Mouse (Mus musculus) heart, embryonic 14.5 days (tissue): Measurements from ENCODE around the gene Hyls1. TPM values are rescaled to one million over a fixed set of nuclear protein-coding genes. Genes with fewer than 3 reads are reported as not detected.

Experiments used
- ATAC-seq: fragments of 200-750 bp; cut with Nextera tagmentation; 2 replicates; pipeline ENCODE4 v1.8.0; 2017; ENCODE audit warnings: low read depth, moderate TSS enrichment; ENCODE audit not compliant: insufficient number of reproducible peaks, insufficient read depth, low FRiP score
- H3K27ac ChIP-seq, 2 experiments: fragments of 200-500 bp in 1 of 2; fragments of 300-500 bp in 1 of 2; sonication (generic) in 1 of 2; replicated peaks in 1 of 2; 2 replicates each; pipeline ENCODE4 v1.5.1; 2012 to 2014; ENCODE audit warnings: low read depth in 2 of 2, low read length in 2 of 2, control low read depth in 1 of 2, mild to moderate bottlenecking in 1 of 2, mixed read lengths in 1 of 2; ENCODE audit not compliant: control insufficient read depth in 1 of 2, insufficient read depth in 1 of 2
- H3K27me3 ChIP-seq: fragments of 300-500 bp; sonication (generic); 2 replicates; pipeline ENCODE4 v1.6.1; 2014; ENCODE audit warnings: mild to moderate bottlenecking, low read length, control low read depth; ENCODE audit not compliant: control insufficient read depth, insufficient read depth
- H3K36me3 ChIP-seq: fragments of 300-500 bp; sonication (generic); 2 replicates; pipeline ENCODE4 v1.6.1; 2014; ENCODE audit warnings: mild to moderate bottlenecking, control low read depth, low read length, mixed read lengths; ENCODE audit not compliant: control insufficient read depth, insufficient read depth
- H3K4me1 ChIP-seq, 2 experiments: fragments of 200-500 bp in 1 of 2; fragments of 300-500 bp in 1 of 2; sonication (generic) in 1 of 2; 2 replicates each; pipeline ENCODE4 v1.6.1; 2012 to 2014; ENCODE audit warnings: low read length in 2 of 2, control low read depth in 1 of 2, mixed read lengths in 1 of 2; ENCODE audit not compliant: control insufficient read depth in 2 of 2, insufficient read depth in 2 of 2
- H3K4me2 ChIP-seq: fragments of 300-500 bp; sonication (generic); 2 replicates; pipeline ENCODE4 v1.6.1; 2014; ENCODE audit warnings: mild to moderate bottlenecking, low read length
- H3K4me3 ChIP-seq, 2 experiments: fragments of 200-500 bp in 1 of 2; fragments of 300-500 bp in 1 of 2; sonication (generic) in 1 of 2; 2 replicates each; pipeline ENCODE4 v1.5.1; 2012 to 2014; ENCODE audit warnings: low read length in 2 of 2, mild to moderate bottlenecking in 2 of 2, control low read depth in 1 of 2, low read depth in 1 of 2, moderate library complexity in 1 of 2; ENCODE audit not compliant: control insufficient read depth in 1 of 2, insufficient read depth in 1 of 2
- H3K9ac ChIP-seq: fragments of 300-500 bp; sonication (generic); 2 replicates; pipeline ENCODE4 v1.6.1; 2014; ENCODE audit warnings: mild to moderate bottlenecking, low read length
- H3K9me3 ChIP-seq: fragments of 300-500 bp; sonication (generic); 2 replicates; pipeline ENCODE4 v1.6.1; 2016; ENCODE audit warnings: low read length, control low read depth; ENCODE audit not compliant: control insufficient read depth
- WGBS: fragments of 180-500 bp; shearing (Covaris S2); extraction: QIAGEN DNeasy Blood & Tissue Kit; methylation state at CpG from one replicate; pipeline ENCODE4 v1.1.7; 2014; 5-methylcytosine and 5-hydroxymethylcytosine counted together
- polyA plus RNA-seq: library from polyadenylated mRNA; unstranded; fragments of >200 nt; fragmentation: Nextera tagmentation; extraction: Ambion mirVana; gene quantifications from 2 replicates; pipeline ENCODE4 v1.2.1, GENCODE M21; 2014

The Hyls1 gene
- polyA plus RNA-seq, 1 experiment from 2014 or later: 15.8 TPM

- Histone ChIP-seq H3K9me3 (no peaks in the 10 kb centered on the region), H3K4me2 (peak overlapping the region; percentile 68), H3K27me3 (peaks cover 11% of the 10 kb centered on the region), H3K9ac (peak overlapping the region; percentile 39; the same call in 1 of the 2 replicates), H3K4me1 (peaks cover 0 to 4% of the 10 kb centered on the region in 2 experiments; a peak in 1 of 4 replicates), H3K4me3 (peak overlapping the region; percentile 32 to 38), H3K27ac (no peak overlapping the region), H3K36me3 (no peaks in the 10 kb centered on the region)
- 3% methylated on average over 32 of the region's 32 CpGs for WGBS
- no peak for ATAC-seq
These were observed 4.2 kb upstream of the Hyls1 start for GRCm38 (mm10) chr9:35574416-35574815.

- Histone ChIP-seq H3K9ac (peak overlapping the region; percentile 81), H3K4me2 (peak overlapping the region; percentile 82), H3K27me3 (peaks cover 11% of the 10 kb centered on the region), H3K36me3 (peaks cover 28% of the 10 kb centered on the region), H3K27ac (peak overlapping the region in 1 of 2 experiments; percentile 92; a peak in 1 of 4 replicates), H3K4me3 (peak overlapping the region; percentile 67 to 95; a peak in 3 of 4 replicates), H3K4me1 (peaks cover 4 to 12% of the 10 kb centered on the region in 2 experiments; a peak in 2 of 4 replicates), H3K9me3 (no peaks in the 10 kb centered on the region)
- WGBS: 10% methylated on average over 5 of the region's 5 CpGs
- ATAC-seq: no peak
These were observed 465 bp upstream of the Hyls1 start for GRCm38 (mm10) chr9:35570663-35571062.

GRCm38 (mm10) chr9:35567995-35568394 is 2.2 kb downstream of the Hyls1 start:
- Histone ChIP-seq H3K4me3 (no peak overlapping the region), H3K9ac (no peak overlapping the region), H3K9me3 (no peaks in the 10 kb centered on the region), H3K4me1 (peaks cover 0 to 19% of the 10 kb centered on the region in 2 experiments; a peak in 2 of 4 replicates), H3K27ac (no peak overlapping the region), H3K4me2 (no peak overlapping the region), H3K27me3 (no peaks in the 10 kb centered on the region), H3K36me3 (peaks cover 42% of the 10 kb centered on the region)
- no peak for ATAC-seq
- 81% methylated on average over 3 of the region's 3 CpGs for WGBS

GRCm38 (mm10) chr9:35564536-35565240 is 5.5 kb downstream of the Hyls1 start:
- H3K4me1 ChIP-seq: peaks cover 0 to 25% of the 10 kb centered on the region in 2 experiments; a peak in 3 of 4 replicates
- peak overlapping the region; percentile 43 for H3K4me2 ChIP-seq
- peak; percentile 66; the same call in 1 of the 2 replicates for ATAC-seq
- 31% methylated on average over 5 of the region's 5 CpGs for WGBS
- peak overlapping the region; percentile 88 to 92 for H3K27ac ChIP-seq
- H3K9me3 ChIP-seq: no peaks in the 10 kb centered on the region
- no peaks in the 10 kb centered on the region for H3K27me3 ChIP-seq
- H3K36me3 ChIP-seq: peaks cover 63% of the 10 kb centered on the region
- H3K9ac ChIP-seq: peak overlapping the region; percentile 45; the same call in 1 of the 2 replicates
- H3K4me3 ChIP-seq: no peak overlapping the region; a peak in 1 of 4 replicates

GRCm38 (mm10) chr9:35561583-35561982 is 8.6 kb downstream of the Hyls1 start:
- WGBS: 82% methylated on average over 6 of the region's 6 CpGs
- no peak for ATAC-seq
- H3K36me3 ChIP-seq: peaks cover 44% of the 10 kb centered on the region
- H3K27ac ChIP-seq: no peak overlapping the region
- no peak overlapping the region for H3K9ac ChIP-seq
- H3K4me3 ChIP-seq: no peak overlapping the region
- H3K4me2 ChIP-seq: no peak overlapping the region
- H3K4me1 ChIP-seq: peaks cover 6 to 22% of the 10 kb centered on the region in 2 experiments; a peak in 3 of 4 replicates
- H3K27me3 ChIP-seq: peaks cover 9% of the 10 kb centered on the region
- no peaks in the 10 kb centered on the region for H3K9me3 ChIP-seq

- no peak overlapping the region for H3K9ac ChIP-seq
- H3K4me3 ChIP-seq: no peak overlapping the region
- no peak for ATAC-seq
- peaks cover 6 to 22% of the 10 kb centered on the region in 2 experiments; a peak in 3 of 4 replicates for H3K4me1 ChIP-seq
- peaks cover 39% of the 10 kb centered on the region for H3K36me3 ChIP-seq
- no peak overlapping the region for H3K27ac ChIP-seq
- H3K27me3 ChIP-seq: peaks cover 10% of the 10 kb centered on the region
- H3K4me2 ChIP-seq: no peak overlapping the region
- 94% methylated on average over 11 of the region's 11 CpGs for WGBS
- no peaks in the 10 kb centered on the region for H3K9me3 ChIP-seq
These were observed 9.1 kb downstream of the Hyls1 start for GRCm38 (mm10) chr9:35561076-35561475.

- ATAC-seq: peak; percentile 68; the same call in 1 of the 2 replicates
- 3% methylated on average over 31 of the region's 31 CpGs for WGBS
- peak overlapping the region; percentile 76 for H3K9ac ChIP-seq
- peak overlapping the region; percentile 99 for H3K4me2 ChIP-seq
- H3K4me1 ChIP-seq: peaks cover 6 to 15% of the 10 kb centered on the region in 2 experiments; a peak in 3 of 4 replicates
- peak overlapping the region; percentile 66 to 84 for H3K27ac ChIP-seq
- peaks cover 27% of the 10 kb centered on the region for H3K36me3 ChIP-seq
- peaks cover 10% of the 10 kb centered on the region for H3K27me3 ChIP-seq
- peak overlapping the region; percentile 83 for H3K4me3 ChIP-seq
- no peaks in the 10 kb centered on the region for H3K9me3 ChIP-seq
These were observed 10.9 kb downstream of the Hyls1 start for GRCm38 (mm10) chr9:35559009-35559890.
